Mouse (Mus musculus): ENCODE data around the gene Fam241a. TPM values are rescaled to one million over a fixed set of nuclear protein-coding genes. Genes with fewer than 3 reads are reported as not detected.

Fam241a gene
- polyA plus RNA-seq, 1 experiment, result 0.57 TPM

- TF ChIP-seq MAX (IDR thresholded peaks at IDR 0.05) (no peak), CEBPB (IDR thresholded peaks at IDR 0.05; ENCODE audit: low read depth) (no peak), FOSL1 (IDR thresholded peaks at IDR 0.05; ENCODE audit: insufficient read depth, low read length, poor library complexity, severe bottlenecking) (no peak), USF1 (IDR thresholded peaks at IDR 0.05; ENCODE audit: low read depth) (no peak), MYOG (IDR thresholded peaks at IDR 0.05; ENCODE audit: control insufficient read depth, extremely low read depth, insufficient read length) (no peak), MYOD1 (IDR thresholded peaks at IDR 0.05; ENCODE audit: control insufficient read depth, insufficient read length, low read depth) (no peak)
- no peaks in the 10 kb centered on the region for H3K36me3 ChIP-seq (ENCODE audit: control insufficient read depth, insufficient read depth)
- H3K79me2 ChIP-seq (ENCODE audit: control insufficient read depth, insufficient read depth), result no peaks in the 10 kb centered on the region
- H3K79me3 ChIP-seq (ENCODE audit: low read depth), result no peaks in the 10 kb centered on the region
- no peak overlapping the region for H3K4me3 ChIP-seq (ENCODE audit: insufficient read depth, poor library complexity, severe bottlenecking)
- H3K27me3 ChIP-seq (ENCODE audit: control insufficient read depth, insufficient read depth, insufficient read length), result no peaks in the 10 kb centered on the region
- H3ac ChIP-seq (ENCODE audit: control insufficient read depth, insufficient read length, low read depth), result no peak overlapping the region
Observed at GRCm38 (mm10) chr3:127850776-127851646, 45.1 kb downstream of the Fam241a start.

DNA sequence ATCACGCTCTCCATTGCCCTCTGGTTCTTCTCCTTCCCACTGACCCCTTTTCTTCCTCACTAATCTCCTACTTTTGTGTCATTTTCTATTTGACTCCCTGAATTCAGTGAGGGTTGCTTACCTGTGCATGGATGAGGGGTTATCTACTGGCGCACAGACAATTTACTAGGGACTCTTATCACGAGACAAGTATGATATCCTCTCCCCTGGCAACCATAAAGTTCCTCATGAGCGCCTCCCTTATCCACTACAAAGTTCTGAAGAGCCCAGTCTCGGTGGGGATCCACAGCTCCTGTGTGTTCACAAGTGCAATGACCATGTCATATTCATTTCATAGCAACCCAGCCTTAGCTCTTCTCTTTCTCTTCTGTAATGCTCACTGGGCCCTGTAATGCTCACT, 46.2 kb downstream of the Fam241a start:
- TF ChIP-seq MYOG (IDR thresholded peaks at IDR 0.05; ENCODE audit: control insufficient read depth, extremely low read depth, insufficient read length), result no peak
- no peak for TF ChIP-seq MYOD1 (IDR thresholded peaks at IDR 0.05; ENCODE audit: control insufficient read depth, insufficient read length, low read depth)
- TF ChIP-seq CEBPB (IDR thresholded peaks at IDR 0.05; ENCODE audit: low read depth), result no peak
- no peak for TF ChIP-seq FOSL1 (IDR thresholded peaks at IDR 0.05; ENCODE audit: insufficient read depth, low read length, poor library complexity, severe bottlenecking)
- TF ChIP-seq MAX (IDR thresholded peaks at IDR 0.05), result no peak
- TF ChIP-seq CTCF (IDR thresholded peaks at IDR 0.05; ENCODE audit: control insufficient read depth, insufficient read depth, insufficient read length), result no peak
- TF ChIP-seq USF1 (IDR thresholded peaks at IDR 0.05; ENCODE audit: low read depth), result no peak
- Histone ChIP-seq H3K36me3 (ENCODE audit: control insufficient read depth, insufficient read depth) (no peaks in the 10 kb centered on the region), H3K79me3 (ENCODE audit: low read depth) (no peaks in the 10 kb centered on the region), H3K27me3 (ENCODE audit: control insufficient read depth, insufficient read depth, insufficient read length) (no peaks in the 10 kb centered on the region), H3K79me2 (ENCODE audit: control insufficient read depth, insufficient read depth) (no peaks in the 10 kb centered on the region), H3ac (ENCODE audit: control insufficient read depth, insufficient read length, low read depth) (no peak overlapping the region), H3K4me3 (ENCODE audit: insufficient read depth, poor library complexity, severe bottlenecking) (no peak overlapping the region)

DNA sequence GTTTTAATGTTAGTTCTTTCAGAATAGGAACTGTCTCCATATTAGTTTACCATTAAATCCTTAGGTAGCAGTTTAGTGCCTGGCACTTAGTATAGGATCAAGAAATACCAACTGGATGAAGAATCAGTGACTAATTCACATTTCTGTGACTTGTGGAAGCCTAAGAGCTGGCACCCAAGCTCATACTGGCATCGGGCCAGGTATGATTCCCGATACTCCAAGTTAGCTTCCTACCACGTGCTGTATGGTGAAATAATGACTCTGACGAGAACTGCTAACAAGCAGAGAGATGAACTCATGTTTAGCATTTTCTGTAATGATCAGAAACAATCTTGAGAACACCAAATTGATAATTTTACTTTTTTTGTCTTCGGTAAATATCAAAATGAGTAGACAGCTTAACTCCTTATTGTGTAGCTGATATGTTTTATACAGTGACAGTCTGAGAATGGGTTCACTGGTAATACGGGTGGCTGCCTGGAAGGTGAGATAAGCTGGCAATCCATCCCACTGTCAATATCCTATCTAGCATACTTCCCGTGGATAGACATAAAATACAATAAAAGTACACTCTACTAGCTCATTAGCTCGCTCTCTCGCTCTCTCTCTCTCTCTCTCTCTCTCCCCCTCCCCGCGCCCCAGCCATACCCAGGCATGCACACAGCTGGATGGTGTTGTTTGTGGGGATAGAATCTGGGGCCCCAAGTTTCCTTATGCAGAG, 47.9 kb downstream of the Fam241a start:
- H3K27me3 ChIP-seq (ENCODE audit: control insufficient read depth, insufficient read depth, insufficient read length), result no peaks in the 10 kb centered on the region
- H3K36me3 ChIP-seq (ENCODE audit: control insufficient read depth, insufficient read depth), result no peaks in the 10 kb centered on the region
- no peaks in the 10 kb centered on the region for H3K79me3 ChIP-seq (ENCODE audit: low read depth)
- H3ac ChIP-seq (ENCODE audit: control insufficient read depth, insufficient read length, low read depth), result no peak overlapping the region
- H3K79me2 ChIP-seq (ENCODE audit: control insufficient read depth, insufficient read depth), result no peaks in the 10 kb centered on the region
- TF ChIP-seq USF1 (IDR thresholded peaks at IDR 0.05; ENCODE audit: low read depth) (peak; percentile 69), MYOD1 (IDR thresholded peaks at IDR 0.05; ENCODE audit: control insufficient read depth, insufficient read length, low read depth) (no peak)
- no peak overlapping the region for H3K4me3 ChIP-seq (ENCODE audit: insufficient read depth, poor library complexity, severe bottlenecking)

GRCm38 (mm10) chr3:127843941-127844327, 52.2 kb downstream of the Fam241a start:
- no peaks in the 10 kb centered on the region for H3K79me2 ChIP-seq (ENCODE audit: control insufficient read depth, insufficient read depth)
- TF ChIP-seq CTCF (IDR thresholded peaks at IDR 0.05; ENCODE audit: control insufficient read depth, insufficient read depth, insufficient read length) (no peak), MYOD1 (IDR thresholded peaks at IDR 0.05; ENCODE audit: control insufficient read depth, insufficient read length, low read depth) (no peak), CEBPB (IDR thresholded peaks at IDR 0.05; ENCODE audit: low read depth) (no peak), USF1 (IDR thresholded peaks at IDR 0.05; ENCODE audit: low read depth) (no peak), FOSL1 (IDR thresholded peaks at IDR 0.05; ENCODE audit: insufficient read depth, low read length, poor library complexity, severe bottlenecking) (no peak), MAX (IDR thresholded peaks at IDR 0.05) (no peak), MYOG (IDR thresholded peaks at IDR 0.05; ENCODE audit: control insufficient read depth, extremely low read depth, insufficient read length) (no peak)

DNA sequence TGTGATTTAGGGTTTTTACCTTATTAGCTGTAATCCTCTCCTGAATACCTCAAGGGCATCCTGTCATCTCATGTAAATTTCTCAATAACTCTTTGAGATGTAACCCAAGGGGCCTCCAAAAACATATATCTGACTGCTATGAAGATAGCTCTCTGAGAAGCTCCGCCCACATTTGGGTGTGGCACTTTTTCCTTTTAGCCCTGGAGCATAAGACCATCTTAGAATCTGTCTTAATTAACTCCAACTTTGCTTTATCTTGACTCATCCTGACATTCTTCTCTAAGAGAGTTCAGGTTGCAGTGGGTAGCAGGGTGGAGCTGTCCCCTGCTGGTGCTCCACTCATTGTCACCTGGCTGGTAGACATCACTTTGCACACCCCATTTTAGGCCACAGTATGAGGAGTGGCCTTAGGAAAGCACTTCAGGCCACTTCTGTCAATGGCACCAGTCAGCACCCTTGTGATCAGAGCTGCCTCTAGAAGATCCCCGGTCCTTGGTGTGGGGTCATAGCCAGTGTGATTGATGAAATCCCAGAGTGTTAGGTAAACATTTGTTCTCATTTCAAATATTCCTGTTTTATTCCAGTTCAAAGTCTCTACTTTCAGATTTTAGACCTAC, 52.7 kb downstream of the Fam241a start:
- H3K79me2 ChIP-seq (ENCODE audit: control insufficient read depth, insufficient read depth), result no peaks in the 10 kb centered on the region
- H3K4me3 ChIP-seq (ENCODE audit: insufficient read depth, poor library complexity, severe bottlenecking), result no peak overlapping the region
- H3K27me3 ChIP-seq (ENCODE audit: control insufficient read depth, insufficient read depth, insufficient read length), result no peaks in the 10 kb centered on the region
- H3K36me3 ChIP-seq (ENCODE audit: control insufficient read depth, insufficient read depth), result no peaks in the 10 kb centered on the region
- H3K79me3 ChIP-seq (ENCODE audit: low read depth), result no peaks in the 10 kb centered on the region
- no peak overlapping the region for H3ac ChIP-seq (ENCODE audit: control insufficient read depth, insufficient read length, low read depth)
- TF ChIP-seq FOSL1 (IDR thresholded peaks at IDR 0.05; ENCODE audit: insufficient read depth, low read length, poor library complexity, severe bottlenecking), result no peak
- no peak for TF ChIP-seq MYOD1 (IDR thresholded peaks at IDR 0.05; ENCODE audit: control insufficient read depth, insufficient read length, low read depth)
- no peak for TF ChIP-seq CEBPB (IDR thresholded peaks at IDR 0.05; ENCODE audit: low read depth)
- TF ChIP-seq MAX (IDR thresholded peaks at IDR 0.05), result no peak
- no peak for TF ChIP-seq CTCF (IDR thresholded peaks at IDR 0.05; ENCODE audit: control insufficient read depth, insufficient read depth, insufficient read length)
- TF ChIP-seq MYOG (IDR thresholded peaks at IDR 0.05; ENCODE audit: control insufficient read depth, extremely low read depth, insufficient read length), result no peak
- no peak for TF ChIP-seq USF1 (IDR thresholded peaks at IDR 0.05; ENCODE audit: low read depth)

More at GRCm38 (mm10) chr3:127843941-127844327, 52.2 kb downstream of the Fam241a start:
- no peak overlapping the region for H3ac ChIP-seq (ENCODE audit: control insufficient read depth, insufficient read length, low read depth)
- H3K79me3 ChIP-seq (ENCODE audit: low read depth), result no peaks in the 10 kb centered on the region
- no peaks in the 10 kb centered on the region for H3K27me3 ChIP-seq (ENCODE audit: control insufficient read depth, insufficient read depth, insufficient read length)
- no peaks in the 10 kb centered on the region for H3K36me3 ChIP-seq (ENCODE audit: control insufficient read depth, insufficient read depth)
- H3K4me3 ChIP-seq (ENCODE audit: insufficient read depth, poor library complexity, severe bottlenecking), result no peak overlapping the region
